Mouse (Mus musculus) intestine, postnatal 0 days (tissue): Measurements from ENCODE around the gene Gm13941. TPM values are rescaled to one million over a fixed set of nuclear protein-coding genes. Genes with fewer than 3 reads are reported as not detected.
A peak's percentile ranks its signal among the peaks of the same experiment; 100 is the strongest.

Experiments
- ATAC-seq: fragments of 200-750 bp; cut with Nextera tagmentation; 2 replicates; pipeline ENCODE4 v1.8.0; 2017; ENCODE audit warnings: mild to moderate bottlenecking, moderate TSS enrichment, moderate library complexity
- H3K27ac ChIP-seq: fragments of 300-500 bp; sonication (generic); 2 replicates; pipeline ENCODE4 v1.5.1; 2014; ENCODE audit warnings: mild to moderate bottlenecking, low read depth, low read length, moderate library complexity
- H3K27me3 ChIP-seq: fragments of 300-500 bp; sonication (generic); replicated peaks from 2 replicates; pipeline ENCODE4 v1.6.1; 2014; ENCODE audit warnings: low read length, mixed read lengths; ENCODE audit not compliant: control insufficient read depth, insufficient read depth
- H3K36me3 ChIP-seq: fragments of 300-500 bp; sonication (generic); 2 replicates; pipeline ENCODE4 v1.6.1; 2014; ENCODE audit warnings: mild to moderate bottlenecking, moderate library complexity; ENCODE audit not compliant: control insufficient read depth, insufficient read depth
- H3K4me1 ChIP-seq: fragments of 300-500 bp; sonication (generic); replicated peaks from 2 replicates; pipeline ENCODE4 v1.6.1; 2014; ENCODE audit warnings: antibody characterized with exemption, low read length, mixed read lengths; ENCODE audit not compliant: control insufficient read depth, insufficient read depth
- H3K4me2 ChIP-seq: fragments of 300-500 bp; sonication (generic); replicated peaks from 2 replicates; pipeline ENCODE4 v1.6.1; 2014; ENCODE audit warnings: low read depth, mild to moderate bottlenecking, moderate library complexity
- H3K4me3 ChIP-seq: fragments of 300-500 bp; sonication (generic); 2 replicates; pipeline ENCODE4 v1.5.1; 2014; ENCODE audit warnings: low read depth, low read length
- H3K9ac ChIP-seq: fragments of 300-500 bp; sonication (generic); 2 replicates; pipeline ENCODE4 v1.6.1; 2014; ENCODE audit warnings: mild to moderate bottlenecking, low read depth, low read length
- H3K9me3 ChIP-seq: fragments of 300-500 bp; sonication (generic); 2 replicates; pipeline ENCODE4 v1.6.1; 2016; ENCODE audit warnings: mixed run types; ENCODE audit not compliant: control insufficient read depth
- CTCF ChIP-seq: sonication (generic); IDR thresholded peaks from 2 replicates; pipeline ENCODE4 v1.5.1; 2016; ENCODE audit warnings: low read depth, mild to moderate bottlenecking, control low read depth, antibody characterized with exemption, moderate library complexity
- WGBS: fragments of 180-500 bp; shearing (Covaris S2); extraction: QIAGEN DNeasy Blood & Tissue Kit; methylation state at CpG from one replicate; pipeline ENCODE4 v1.1.7; 2014; 5-methylcytosine and 5-hydroxymethylcytosine counted together
- polyA plus RNA-seq: library from polyadenylated mRNA; unstranded; fragments of >200 nt; fragmentation: Nextera tagmentation; extraction: Ambion mirVana; gene quantifications from 2 replicates; pipeline ENCODE4 v1.2.1, GENCODE M21; 2015

Gm13941 gene
- not detected in 2 replicates for polyA plus RNA-seq

DNA sequence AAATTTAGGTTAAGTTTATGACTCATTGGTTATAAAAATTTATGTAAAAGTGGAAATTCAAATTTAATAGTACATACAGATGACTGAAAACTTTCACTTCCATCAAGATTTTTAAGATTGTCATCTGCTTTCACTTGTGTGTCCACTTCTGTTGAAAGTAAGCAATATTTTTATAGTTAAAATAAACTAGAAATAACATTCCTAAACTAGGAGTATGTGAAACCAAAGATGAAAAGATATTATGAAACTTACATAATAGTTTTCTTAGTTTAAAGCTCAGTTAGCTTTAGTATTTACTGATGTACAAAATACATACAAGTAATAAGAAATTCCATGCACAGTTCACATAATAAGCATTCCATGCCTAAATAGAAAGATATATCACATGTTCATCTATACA is at the start of gene Gm13941:
Gene Gm13941, minus strand, starts transcription at position 101 of the 400 bp plus-strand sequence.
- no peak for TF ChIP-seq CTCF
- no peak within 1 kb of the TSS for H3K4me3 ChIP-seq
- H3K36me3 ChIP-seq, result no peaks in the 10 kb centered on the region
- no peaks in the 10 kb centered on the region for H3K27me3 ChIP-seq
- H3K9ac ChIP-seq, result no peak within 1 kb of the TSS
- ATAC-seq, result no peak
- no peak within 1 kb of the TSS for H3K4me2 ChIP-seq
- no peaks in the 10 kb centered on the region for H3K9me3 ChIP-seq
- H3K27ac ChIP-seq, result no peak within 1 kb of the TSS
- H3K4me1 ChIP-seq, result no peaks in the 10 kb centered on the region

DNA sequence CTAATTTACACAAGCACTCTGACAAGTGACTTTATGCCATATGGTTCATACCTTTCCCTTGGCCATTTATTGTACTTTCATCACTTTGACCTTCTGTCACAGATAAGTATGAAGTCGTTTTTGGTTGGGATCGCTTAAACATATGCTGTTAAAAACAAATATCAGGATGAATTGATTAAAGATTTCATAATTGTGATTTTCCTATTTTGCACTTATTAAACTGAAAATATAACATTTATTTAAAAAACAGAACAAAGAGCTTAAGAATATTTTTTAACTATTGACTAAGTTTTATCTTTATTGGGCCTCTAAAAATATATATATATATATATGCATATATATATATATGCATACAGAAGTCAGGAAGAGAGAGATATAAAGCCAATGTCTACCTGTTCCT is 47.1 kb upstream of the Gm13941 start, which contains the start of gene Gm15130:
Gene Gm15130, minus strand, starts transcription at position 101 of the 400 bp plus-strand sequence.
- Histone ChIP-seq H3K36me3 (no peaks in the 10 kb centered on the region), H3K4me1 (no peaks in the 10 kb centered on the region), H3K4me2 (no peak within 1 kb of the TSS), H3K27me3 (no peaks in the 10 kb centered on the region), H3K27ac (no peak within 1 kb of the TSS), H3K4me3 (no peak within 1 kb of the TSS), H3K9ac (no peak within 1 kb of the TSS), H3K9me3 (no peaks in the 10 kb centered on the region)
- ATAC-seq, result no peak
- WGBS, result 65% methylated on average over 2 of the region's 2 CpGs
- TF ChIP-seq CTCF, result no peak

DNA sequence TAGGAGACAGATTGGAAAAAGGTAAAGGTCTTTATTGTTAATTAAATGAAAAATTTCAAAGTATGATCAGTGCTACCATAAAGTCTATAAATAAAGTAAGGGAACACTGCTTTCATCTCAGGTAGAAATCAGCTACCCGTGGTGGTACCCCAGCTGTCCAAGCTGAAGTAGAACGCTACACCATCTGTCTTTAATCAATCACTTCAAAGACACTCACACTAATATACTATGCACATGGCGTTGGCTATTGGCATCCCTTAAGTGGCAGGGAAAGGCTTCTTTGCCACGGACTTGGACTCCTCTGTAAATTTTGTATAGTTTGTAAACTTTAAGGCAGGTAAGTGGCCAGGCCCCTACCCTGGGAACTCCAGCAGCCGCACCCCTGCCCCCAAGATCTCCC is 30.0 kb upstream of the Gm13941 start:
- WGBS, result 66% methylated on average over 5 of the region's 5 CpGs

DNA sequence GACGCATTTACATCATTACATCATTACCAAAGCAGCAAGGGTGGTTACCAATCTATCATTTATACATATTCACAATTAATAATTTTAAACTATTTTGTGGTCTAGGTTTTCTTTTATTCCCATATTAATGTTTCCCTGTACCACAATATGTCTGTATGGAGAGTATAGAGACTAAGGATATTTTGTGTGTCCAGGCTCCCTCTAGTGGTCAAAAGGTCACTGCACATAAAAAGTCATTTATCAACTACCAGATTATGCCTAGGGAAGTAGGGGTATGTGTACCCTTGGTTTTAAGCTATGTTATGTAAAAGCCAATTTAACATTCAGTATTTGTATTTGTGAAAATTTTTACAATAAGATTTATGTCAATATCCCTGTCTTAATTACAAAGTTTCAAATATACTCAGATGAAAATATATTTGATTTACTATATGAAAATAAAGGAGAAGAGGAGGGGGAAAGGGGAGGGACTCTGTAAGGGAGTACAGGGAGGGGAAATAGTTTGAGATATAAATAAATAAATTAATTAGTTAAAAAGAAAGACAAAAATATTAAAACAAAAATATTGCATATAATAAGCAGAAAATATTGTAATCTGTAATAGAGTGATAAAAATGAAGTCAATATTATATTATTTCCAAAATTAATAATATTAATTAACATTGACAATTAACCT is 47.1 kb downstream of the Gm13941 start:
- ATAC-seq, result 0 out of 2 replicates have a peak, but pooled peaks have one; percentile 51
- WGBS, result 95% methylated on average over 1 of the region's 1 CpGs

More for the DNA sequence above, 30.0 kb upstream of the Gm13941 start:
- Histone ChIP-seq H3K4me1 (no peaks in the 10 kb centered on the region), H3K9me3 (no peaks in the 10 kb centered on the region), H3K9ac (no peak overlapping the region), H3K4me3 (no peak overlapping the region), H3K27ac (no peak overlapping the region), H3K4me2 (no peak overlapping the region), H3K36me3 (no peaks in the 10 kb centered on the region), H3K27me3 (no peaks in the 10 kb centered on the region)
- ATAC-seq, result no peak
- TF ChIP-seq CTCF, result no peak

More for the DNA sequence above, 47.1 kb downstream of the Gm13941 start:
- Histone ChIP-seq H3K36me3 (no peaks in the 10 kb centered on the region), H3K9ac (no peak overlapping the region), H3K9me3 (no peaks in the 10 kb centered on the region), H3K27ac (no peak overlapping the region), H3K4me1 (no peaks in the 10 kb centered on the region), H3K4me3 (no peak overlapping the region), H3K4me2 (no peak overlapping the region), H3K27me3 (no peaks in the 10 kb centered on the region)
- peak; percentile 83 for TF ChIP-seq CTCF

Other genes with a start within 250 kb of the Gm13941 start
- 0.01 and 0.03 TPM in 2 replicates for gene Ano3, start 155.1 kb downstream of the Gm13941 start, polyA plus RNA-seq
- gene Gm15130, start 47.0 kb upstream of the Gm13941 start, polyA plus RNA-seq, result not detected in 2 replicates
- gene 4930430A15Rik, start 123.6 kb upstream of the Gm13941 start, polyA plus RNA-seq, result not detected in 2 replicates
- gene Olfr1275, start 129.3 kb upstream of the Gm13941 start, polyA plus RNA-seq, result not detected in 2 replicates
- not detected in 2 replicates for gene Olfr1276, start 148.5 kb upstream of the Gm13941 start, polyA plus RNA-seq
- not detected in 2 replicates for gene Olfr1277, start 168.1 kb upstream of the Gm13941 start, polyA plus RNA-seq
- not detected in 2 replicates for gene Olfr1278, start 184.2 kb upstream of the Gm13941 start, polyA plus RNA-seq
- not detected in 2 replicates for gene Olfr1279, start 194.7 kb upstream of the Gm13941 start, polyA plus RNA-seq
- not detected in 2 replicates for gene Olfr1280, start 208.0 kb upstream of the Gm13941 start, polyA plus RNA-seq
- gene Olfr1281, start 220.5 kb upstream of the Gm13941 start, polyA plus RNA-seq, result not detected in 2 replicates
- gene Olfr1282, start 230.1 kb upstream of the Gm13941 start, polyA plus RNA-seq, result not detected in 2 replicates